ENCODE assay signal across 20 mouse cellular contexts in genomic region chr8:83064096-83064495, GRCm38 (mm10).
DNase-seq lines count a peak whose midpoint lies in the region; ATAC-seq and TF ChIP-seq lines count a peak whose summit lies in the region.
"Had no signal": no experiment of that assay in that cellular context is flagged by ENCODE, and none has a peak within 500 bp of the region (broad histone marks: within the 10 kb centered on the region; RNA-seq: fewer than 3 reads in every experiment).

No protein-coding gene starts in this region.

- DNase-seq in heart, adult 11 months = peak; percentile 88
- DNase-seq in heart, postnatal 14 days = no peak
- DNase-seq in liver, postnatal 0 days = no peak
- no peak for DNase-seq in liver, embryonic 11.5 days (ENCODE audit: low spot score)
- no peak for DNase-seq in right cerebral cortex, postnatal 10 days (ENCODE audit: low spot score in 2 of 2)
- no peak for DNase-seq in layer of hippocampus, adult 18-20 months (ENCODE audit: low spot score in 2 of 2)
- DNase-seq: adrenal gland, adult 2 months; B cell, adult 2 months; cerebellum, postnatal 14 days; retina, postnatal 1 day; spleen, adult 18-20 months had no signal

- peak; percentile 41; the same call in 1 of the 2 replicates for ATAC-seq in liver, postnatal 0 days
- ATAC-seq in liver, embryonic 11.5 days (replicated peaks; ENCODE audit: low FRiP score) = no peak
- ATAC-seq in common myeloid progenitor, adult 5-6 weeks (replicated peaks; ENCODE audit: low read depth, poor library complexity, severe bottlenecking) = peak; percentile 31
- peak; percentile 37 for ATAC-seq in monocyte, adult 5-6 weeks (replicated peaks; ENCODE audit: insufficient number of reproducible peaks, low FRiP score, low TSS enrichment, poor library complexity, severe bottlenecking)
- ATAC-seq: hindbrain, postnatal 0 days; midbrain, embryonic 15.5 days had no signal

- H3K4me1 ChIP-seq in liver, postnatal 0 days (ENCODE audit: insufficient read depth) = no peaks in the 10 kb centered on the region
- H3K4me1 ChIP-seq in liver, embryonic 11.5 days (replicated peaks; ENCODE audit: control insufficient read depth, insufficient read depth, low read length) = no peaks in the 10 kb centered on the region
- H3K4me1 ChIP-seq: forebrain, embryonic 12.5 days; lung, embryonic 15.5 days; midbrain, embryonic 15.5 days had no signal

- H3K4me2 ChIP-seq in liver, postnatal 0 days (ENCODE audit: low read depth, low read length) = no peak overlapping the region
- H3K4me2 ChIP-seq in liver, embryonic 11.5 days = no peak overlapping the region
- H3K4me2 ChIP-seq: forebrain, embryonic 12.5 days; limb, embryonic 13.5 days; lung, embryonic 15.5 days; midbrain, embryonic 15.5 days; neural tube, embryonic 12.5 days had no signal

- WGBS in liver, postnatal 0 days (ENCODE audit: insufficient replicate concordance) = 75% methylated on average over 6 of the region's 6 CpGs
- 86% methylated on average over 6 of the region's 6 CpGs for WGBS in liver, embryonic 11.5 days

- TF ChIP-seq EP300 in liver, postnatal 0 days (IDR thresholded peaks at IDR 0.05; ENCODE audit: low read depth) = no peak

- intact Hi-C loops in heart, postnatal 14 days (cut with DNase I) = no loop called here

- H3K9ac ChIP-seq in liver, postnatal 0 days (replicated peaks) = no peak overlapping the region
- H3K9ac ChIP-seq in liver, embryonic 11.5 days (ENCODE audit: low read depth, low read length) = no peak overlapping the region
- H3K9ac ChIP-seq: forebrain, embryonic 12.5 days; limb, embryonic 13.5 days; lung, embryonic 15.5 days; midbrain, embryonic 15.5 days; neural tube, embryonic 12.5 days had no signal

- no peaks in the 10 kb centered on the region for H3K36me3 ChIP-seq in liver, postnatal 0 days (replicated peaks; ENCODE audit: insufficient read depth, low read length)
- no peaks in the 10 kb centered on the region for H3K36me3 ChIP-seq in liver, embryonic 11.5 days (ENCODE audit: control insufficient read depth, insufficient read depth, low read length)
- H3K36me3 ChIP-seq: forebrain, embryonic 12.5 days; limb, embryonic 13.5 days; lung, embryonic 15.5 days; midbrain, embryonic 15.5 days; neural tube, embryonic 12.5 days had no signal

- H3K4me3 ChIP-seq in liver, postnatal 0 days (ENCODE audit: low read depth, low read length) = no peak overlapping the region
- H3K4me3 ChIP-seq in liver, embryonic 11.5 days (ENCODE audit: low read depth, low read length) = no peak overlapping the region
- H3K4me3 ChIP-seq: forebrain, embryonic 12.5 days; left cerebral cortex, adult 2 months; limb, embryonic 13.5 days; lung, embryonic 15.5 days; midbrain, embryonic 15.5 days; neural tube, embryonic 12.5 days had no signal

- no peak for TF ChIP-seq CTCF in liver, postnatal 0 days (IDR thresholded peaks at IDR 0.05; ENCODE audit: low read depth)

- H3K27ac ChIP-seq in liver, postnatal 0 days (ENCODE audit: low read depth) = peak overlapping the region; percentile 34
- H3K27ac ChIP-seq in liver, embryonic 11.5 days (ENCODE audit: low read depth, low read length) = no peak overlapping the region
- H3K27ac ChIP-seq: forebrain, embryonic 12.5 days; hindbrain, postnatal 0 days; left cerebral cortex, adult 2 months; limb, embryonic 13.5 days; lung, embryonic 15.5 days; midbrain, embryonic 15.5 days; neural tube, embryonic 12.5 days had no signal

- H3K9me3 ChIP-seq in liver, postnatal 0 days (ENCODE audit: low read length) = no peaks in the 10 kb centered on the region
- no peaks in the 10 kb centered on the region for H3K9me3 ChIP-seq in liver, embryonic 11.5 days (ENCODE audit: control insufficient read depth, low read length)
- H3K9me3 ChIP-seq: forebrain, embryonic 12.5 days; limb, embryonic 13.5 days; lung, embryonic 15.5 days; midbrain, embryonic 15.5 days; neural tube, embryonic 12.5 days had no signal

- H3K27me3 ChIP-seq in liver, postnatal 0 days (ENCODE audit: insufficient read depth, low read length) = no peaks in the 10 kb centered on the region
- no peaks in the 10 kb centered on the region for H3K27me3 ChIP-seq in liver, embryonic 11.5 days (replicated peaks; ENCODE audit: control insufficient read depth, insufficient read depth, low read length)
- H3K27me3 ChIP-seq: forebrain, embryonic 12.5 days; limb, embryonic 13.5 days; lung, embryonic 15.5 days; midbrain, embryonic 15.5 days; neural tube, embryonic 12.5 days had no signal
